Mouse (Mus musculus) midbrain, embryonic 11.5 days (tissue): ENCODE data around the gene Crb1. TPM values are rescaled to one million over a fixed set of nuclear protein-coding genes. Genes with fewer than 3 reads are reported as not detected.

ENCODE experiments used
- ATAC-seq: fragments of 200-750 bp; cut with Nextera tagmentation; 2 replicates; pipeline ENCODE4 v1.8.0; 2017; ENCODE audit warnings: moderate TSS enrichment, moderate library complexity; ENCODE audit not compliant: low FRiP score
- DNase-seq: peaks from one replicate; pipeline ENCODE4 v3.0.0; 2015; ENCODE audit warnings: low spot score; ENCODE audit errors: missing footprints
- H3K27ac ChIP-seq: fragments of 300-500 bp; sonication (generic); 2 replicates; pipeline ENCODE4 v1.5.1; 2014; ENCODE audit warnings: low read depth, low read length
- H3K27me3 ChIP-seq: fragments of 300-500 bp; sonication (generic); 2 replicates; pipeline ENCODE4 v1.6.1; 2014; ENCODE audit warnings: mild to moderate bottlenecking, low read length, moderate library complexity, mixed read lengths; ENCODE audit not compliant: control insufficient read depth, insufficient read depth
- H3K36me3 ChIP-seq: fragments of 300-500 bp; sonication (generic); 2 replicates; pipeline ENCODE4 v1.6.1; 2014; ENCODE audit warnings: mild to moderate bottlenecking, low read length, moderate library complexity, mixed read lengths; ENCODE audit not compliant: control insufficient read depth, insufficient read depth
- H3K4me1 ChIP-seq: fragments of 300-500 bp; sonication (generic); 2 replicates; pipeline ENCODE4 v1.6.1; 2014; ENCODE audit warnings: low read length; ENCODE audit not compliant: control insufficient read depth, insufficient read depth
- H3K4me2 ChIP-seq: fragments of 300-500 bp; sonication (generic); 2 replicates; pipeline ENCODE4 v1.6.1; 2014; ENCODE audit warnings: mild to moderate bottlenecking, moderate library complexity
- H3K4me3 ChIP-seq: fragments of 300-500 bp; sonication (generic); 2 replicates; pipeline ENCODE4 v1.5.1; 2014; ENCODE audit warnings: low read depth, low read length
- H3K9ac ChIP-seq: fragments of 300-500 bp; sonication (generic); 2 replicates; pipeline ENCODE4 v1.6.1; 2014; ENCODE audit warnings: low read length
- H3K9me3 ChIP-seq: fragments of 300-500 bp; sonication (generic); 2 replicates; pipeline ENCODE4 v1.6.1; 2016; ENCODE audit warnings: low read length; ENCODE audit not compliant: control insufficient read depth
- WGBS: fragments of 180-500 bp; shearing (Covaris S2); extraction: QIAGEN DNeasy Blood & Tissue Kit; methylation state at CpG from one replicate; pipeline ENCODE4 v1.1.7; 2014; 5-methylcytosine and 5-hydroxymethylcytosine counted together
- polyA plus RNA-seq: library from polyadenylated mRNA; unstranded; fragments of >200 nt; fragmentation: Nextera tagmentation; extraction: Ambion mirVana; gene quantifications from 2 replicates; pipeline ENCODE4 v1.2.1, GENCODE M21; 2014

Gene Crb1
- polyA plus RNA-seq, 1 experiment from 2014 or later = 2.5 TPM

DNA sequence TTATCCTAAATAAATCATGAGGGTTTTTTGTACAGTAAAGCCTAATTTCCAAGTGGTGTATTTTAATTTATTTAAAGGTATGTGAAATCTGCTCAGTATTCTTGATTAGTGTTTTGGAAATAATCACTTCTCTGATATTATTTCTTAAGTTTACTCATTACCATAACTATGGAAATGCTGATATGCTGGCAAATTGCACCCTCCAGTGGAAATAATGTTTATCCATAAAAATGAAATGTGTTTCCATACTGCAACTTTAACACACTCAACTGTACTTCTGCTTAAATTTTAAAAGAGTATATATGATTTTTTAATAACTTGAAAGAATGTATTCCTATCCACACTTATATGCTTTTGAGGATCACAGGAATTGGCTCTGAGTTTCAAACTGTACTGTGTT lies 28.9 kb upstream of the Crb1 start:
- H3K9me3 ChIP-seq = no peaks in the 10 kb centered on the region
- DNase-seq (no peak), ATAC-seq (no peak)
- H3K4me3 ChIP-seq = no peak overlapping the region
- no peaks in the 10 kb centered on the region for H3K27me3 ChIP-seq
- H3K4me1 ChIP-seq = no peaks in the 10 kb centered on the region
- no peak overlapping the region for H3K27ac ChIP-seq
- no peak overlapping the region for H3K9ac ChIP-seq
- no peaks in the 10 kb centered on the region for H3K36me3 ChIP-seq
- H3K4me2 ChIP-seq = no peak overlapping the region

DNA sequence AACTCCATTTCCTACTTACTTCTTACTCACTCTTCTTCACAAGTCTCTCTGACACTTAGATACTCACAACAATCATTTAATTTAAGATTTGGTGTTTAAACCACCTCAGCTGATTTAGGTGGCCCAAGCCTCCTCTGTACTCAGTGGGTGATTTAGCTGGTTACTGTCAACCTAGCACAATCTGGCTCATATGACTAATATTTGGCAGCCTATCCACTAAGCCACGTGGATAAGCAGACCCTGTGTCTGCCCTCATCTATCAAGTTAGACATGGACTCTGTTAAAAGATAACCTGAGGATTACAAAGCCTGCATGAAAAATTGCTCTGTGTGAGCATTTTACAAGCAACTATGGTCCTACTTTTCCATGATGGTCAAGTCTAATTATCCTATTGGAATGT lies 19.7 kb upstream of the Crb1 start:
- ATAC-seq = no peak
- Histone ChIP-seq H3K4me1 (no peaks in the 10 kb centered on the region), H3K27me3 (no peaks in the 10 kb centered on the region), H3K4me3 (no peak overlapping the region), H3K4me2 (no peak overlapping the region), H3K9ac (no peak overlapping the region), H3K36me3 (no peaks in the 10 kb centered on the region), H3K27ac (no peak overlapping the region), H3K9me3 (no peaks in the 10 kb centered on the region)
- no peak for DNase-seq
- 67% methylated on average over 1 of the region's 1 CpGs for WGBS

DNA sequence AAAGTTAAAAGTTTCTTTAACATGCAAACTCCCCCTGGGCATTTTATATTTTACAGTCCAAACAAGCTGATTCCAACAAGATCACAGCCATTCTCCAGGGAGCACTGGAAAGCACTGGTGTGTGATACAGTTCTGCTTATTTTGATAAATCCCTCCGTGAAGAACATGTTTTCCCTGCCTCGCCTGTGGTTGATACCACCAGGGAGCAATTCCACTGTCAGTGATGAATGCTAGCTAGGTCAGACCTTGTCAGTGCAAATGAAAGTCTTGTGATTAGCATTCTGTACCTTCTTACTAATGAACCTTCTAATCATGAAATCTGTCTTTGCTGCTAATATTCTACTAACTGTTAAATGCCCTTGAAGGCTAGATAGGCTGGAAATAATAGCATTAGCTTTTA lies 14.8 kb upstream of the Crb1 start:
- no peak overlapping the region for H3K27ac ChIP-seq
- H3K4me1 ChIP-seq = no peaks in the 10 kb centered on the region
- no peak overlapping the region for H3K9ac ChIP-seq
- no peaks in the 10 kb centered on the region for H3K27me3 ChIP-seq
- no peaks in the 10 kb centered on the region for H3K36me3 ChIP-seq
- H3K9me3 ChIP-seq = no peaks in the 10 kb centered on the region
- DNase-seq (no peak), ATAC-seq (no peak)
- 58% methylated on average over 2 of the region's 2 CpGs for WGBS
- no peak overlapping the region for H3K4me3 ChIP-seq
- no peak overlapping the region for H3K4me2 ChIP-seq

DNA sequence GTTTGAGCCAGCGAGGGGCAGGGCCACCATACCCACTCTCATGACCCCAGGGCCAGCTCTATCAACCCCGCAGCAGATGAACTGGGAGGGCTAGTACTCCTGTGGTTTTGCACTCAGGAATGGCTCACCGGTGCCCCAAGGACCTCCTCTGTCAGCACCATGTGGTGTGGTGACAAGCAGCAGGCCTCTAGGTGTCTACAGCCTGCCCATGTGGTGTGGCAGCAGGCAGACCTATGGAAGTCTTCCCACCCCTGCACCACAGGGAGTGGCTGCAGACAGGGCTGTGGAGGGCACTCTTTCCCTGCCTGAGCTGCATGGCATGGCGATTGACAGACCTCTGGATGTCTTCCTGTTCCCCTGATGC lies 2.7 kb upstream of the Crb1 start:
- Histone ChIP-seq H3K36me3 (no peaks in the 10 kb centered on the region), H3K27me3 (no peaks in the 10 kb centered on the region), H3K27ac (no peak overlapping the region), H3K4me3 (no peak overlapping the region), H3K9ac (no peak overlapping the region), H3K4me1 (peaks cover 10% of the 10 kb centered on the region), H3K9me3 (no peaks in the 10 kb centered on the region), H3K4me2 (no peak overlapping the region)
- 29% methylated on average over 4 of the region's 4 CpGs for WGBS
- ATAC-seq = peak; percentile 6; the same call in 1 of the 2 replicates
- no peak for DNase-seq

DNA sequence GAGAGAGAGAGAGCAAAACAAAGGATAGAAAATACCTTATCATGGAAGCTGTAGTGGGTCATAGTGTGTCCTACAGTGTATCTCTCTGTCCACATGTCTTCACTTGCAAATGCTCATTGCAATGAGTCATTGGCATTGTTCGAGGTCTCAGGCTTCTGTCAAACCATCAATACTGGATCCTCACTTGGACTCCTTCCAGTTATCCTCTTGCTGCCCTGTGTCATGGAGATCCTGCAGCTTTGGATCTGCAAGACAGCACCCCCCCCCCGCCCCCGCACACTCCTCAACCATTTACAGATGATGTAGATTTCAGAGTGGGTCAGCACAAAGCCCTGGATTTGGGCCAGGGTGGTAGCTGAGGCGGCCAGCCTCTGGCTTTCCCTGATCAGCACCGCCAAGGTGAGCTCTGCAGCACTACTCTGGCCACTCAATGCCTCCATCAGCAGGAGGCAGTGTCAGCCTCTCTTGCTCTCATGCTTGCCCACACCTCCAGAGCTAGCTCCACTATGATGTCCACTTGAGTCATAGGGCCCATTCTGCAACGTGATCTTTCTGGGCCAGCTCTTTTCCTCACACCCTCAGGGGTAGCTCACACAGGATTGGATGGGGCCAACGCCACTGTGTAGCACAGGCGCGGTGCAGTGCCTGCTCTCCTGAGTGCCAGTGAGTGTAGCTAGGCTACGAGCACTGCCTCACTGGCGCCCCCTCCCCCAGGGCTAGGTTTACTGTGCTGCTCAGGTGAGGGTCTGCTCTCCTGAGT lies 2.1 kb upstream of the Crb1 start:
- WGBS = 22% methylated on average over 11 of the region's 11 CpGs
- no peak overlapping the region for H3K9ac ChIP-seq
- no peak for DNase-seq
- H3K9me3 ChIP-seq = no peaks in the 10 kb centered on the region
- H3K4me2 ChIP-seq = no peak overlapping the region
- peaks cover 10% of the 10 kb centered on the region for H3K4me1 ChIP-seq
- no peak overlapping the region for H3K4me3 ChIP-seq
- H3K27ac ChIP-seq = no peak overlapping the region
- no peaks in the 10 kb centered on the region for H3K36me3 ChIP-seq
- no peaks in the 10 kb centered on the region for H3K27me3 ChIP-seq
- peak; percentile 29 for ATAC-seq

DNA sequence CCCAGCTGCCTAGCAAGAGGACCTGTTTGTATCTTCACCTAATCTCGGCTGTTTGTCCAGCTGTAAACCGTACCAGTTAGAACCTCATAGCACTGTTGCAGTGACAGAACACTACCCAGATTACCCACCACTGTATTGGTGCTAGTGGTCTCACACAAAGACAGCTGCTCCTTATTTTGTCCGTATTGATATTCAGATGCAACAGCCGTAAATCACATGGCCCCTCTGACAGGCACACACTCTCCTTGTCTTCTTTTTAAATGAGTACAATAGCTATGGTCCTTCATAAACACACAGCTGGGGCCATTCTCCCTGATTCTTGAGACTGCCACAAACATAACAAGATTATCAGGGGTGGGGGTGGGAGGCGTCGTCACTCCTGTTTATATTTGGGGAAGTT lies 1.0 kb downstream of the Crb1 start:
- peak; percentile 86 for DNase-seq
- H3K9ac ChIP-seq = peak overlapping the region; percentile 2; the same call in 1 of the 2 replicates
- ATAC-seq = peak; percentile 83
- H3K4me1 ChIP-seq = peaks cover 10% of the 10 kb centered on the region
- peak overlapping the region; percentile 27 for H3K4me2 ChIP-seq
- H3K36me3 ChIP-seq = no peaks in the 10 kb centered on the region
- no peaks in the 10 kb centered on the region for H3K9me3 ChIP-seq
- peak overlapping the region; percentile 9; the same call in 1 of the 2 replicates for H3K4me3 ChIP-seq
- H3K27me3 ChIP-seq = no peaks in the 10 kb centered on the region
- H3K27ac ChIP-seq = peak overlapping the region; percentile 5; the same call in 1 of the 2 replicates
- WGBS = 17% methylated on average over 6 of the region's 6 CpGs

DNA sequence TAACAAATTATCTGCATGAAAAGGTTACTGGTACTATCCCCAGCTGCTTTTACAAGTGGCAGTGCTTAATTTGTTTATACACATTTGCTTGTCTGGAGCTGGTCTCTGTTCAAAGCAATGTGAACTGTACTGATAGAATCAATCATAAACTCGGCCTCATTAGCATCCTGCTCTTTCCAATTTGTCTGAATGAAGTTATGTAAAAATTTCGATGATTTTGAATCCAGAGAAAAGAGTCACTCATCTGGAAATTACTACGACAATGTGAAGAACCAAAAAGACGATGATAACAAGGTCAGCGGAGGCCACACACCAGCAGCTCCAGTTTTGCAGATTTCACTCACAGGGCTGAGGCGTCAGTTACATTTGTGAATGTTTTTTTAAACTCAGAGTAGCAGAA lies 5.6 kb downstream of the Crb1 start:
- H3K4me1 ChIP-seq = peaks cover 6% of the 10 kb centered on the region
- ATAC-seq = no peak
- 77% methylated on average over 6 of the region's 6 CpGs for WGBS

DNA sequence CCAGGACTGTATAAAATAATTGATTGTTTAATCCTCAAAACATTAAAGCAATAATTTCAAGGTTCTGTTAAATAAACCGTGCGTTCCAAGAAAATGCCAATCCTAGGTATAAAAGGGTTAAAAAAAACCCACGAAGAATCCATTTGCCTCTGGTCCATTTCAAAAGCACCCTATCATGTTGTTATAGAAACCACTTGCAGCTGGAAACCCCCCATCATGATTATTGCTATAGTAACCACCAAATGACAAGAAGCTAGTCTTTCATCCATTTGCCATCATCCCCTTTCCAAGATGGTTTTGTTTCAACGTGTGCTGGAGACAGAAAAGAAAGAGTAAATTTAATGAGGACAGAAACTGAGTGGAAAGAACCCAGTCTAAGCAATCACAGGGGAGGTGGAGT lies 28.3 kb downstream of the Crb1 start:
- ATAC-seq = peak; percentile 47; the same call in 1 of the 2 replicates

More for the DNA sequence above, 5.6 kb downstream of the Crb1 start:
- Histone ChIP-seq H3K9ac (no peak overlapping the region), H3K4me3 (no peak overlapping the region), H3K4me2 (no peak overlapping the region), H3K9me3 (no peaks in the 10 kb centered on the region), H3K36me3 (no peaks in the 10 kb centered on the region), H3K27ac (no peak overlapping the region), H3K27me3 (no peaks in the 10 kb centered on the region)
- DNase-seq = no peak

DNA sequence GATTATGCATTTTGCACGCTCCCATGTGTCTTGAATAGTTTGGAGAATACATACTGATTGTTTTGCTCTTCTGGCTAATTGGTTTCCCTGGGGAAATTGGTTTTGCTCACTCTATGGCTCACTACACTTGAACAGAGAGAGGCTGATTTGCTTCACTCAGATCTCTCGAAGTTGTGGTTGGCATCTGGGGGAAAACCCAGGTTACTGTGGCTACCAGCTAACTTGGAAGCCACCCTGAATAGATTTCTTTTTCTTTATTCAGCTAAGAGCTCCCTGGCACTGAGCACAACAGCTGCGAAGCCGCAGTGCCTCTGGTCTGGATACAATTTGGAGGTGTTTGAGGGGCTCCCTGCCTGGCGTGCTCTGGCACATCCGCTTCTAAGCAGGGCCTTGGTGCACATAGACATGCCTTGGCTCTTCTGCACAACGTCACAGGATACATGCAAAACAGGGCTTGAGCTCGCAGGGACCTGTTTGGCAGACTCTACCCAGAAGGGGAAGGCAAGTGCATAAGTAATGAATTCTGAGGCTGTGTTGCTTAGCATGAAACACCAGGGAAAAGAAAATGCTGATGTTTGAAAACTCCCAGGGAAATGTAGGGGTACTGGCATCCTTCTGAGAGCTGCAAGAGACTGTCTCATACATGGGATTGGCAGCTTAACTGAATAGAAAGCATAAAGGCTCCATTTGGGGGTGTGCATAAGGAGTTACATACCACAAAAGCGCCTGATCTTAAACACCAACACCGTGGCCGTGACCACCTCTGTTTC lies 30.1 kb downstream of the Crb1 start:
- Histone ChIP-seq H3K4me2 (no peak overlapping the region), H3K27me3 (no peaks in the 10 kb centered on the region), H3K27ac (no peak overlapping the region), H3K9me3 (no peaks in the 10 kb centered on the region), H3K4me1 (peaks cover 11% of the 10 kb centered on the region; the same call in 1 of the 2 replicates), H3K36me3 (no peaks in the 10 kb centered on the region), H3K9ac (no peak overlapping the region), H3K4me3 (no peak overlapping the region)
- WGBS = 60% methylated on average over 11 of the region's 11 CpGs
- peak; percentile 85 for DNase-seq
- peak; percentile 53 for ATAC-seq

More for the DNA sequence above, 28.3 kb downstream of the Crb1 start:
- Histone ChIP-seq H3K27me3 (no peaks in the 10 kb centered on the region), H3K9me3 (no peaks in the 10 kb centered on the region), H3K4me2 (no peak overlapping the region), H3K36me3 (no peaks in the 10 kb centered on the region), H3K27ac (no peak overlapping the region), H3K4me1 (peaks cover 11% of the 10 kb centered on the region; the same call in 1 of the 2 replicates), H3K9ac (no peak overlapping the region), H3K4me3 (no peak overlapping the region)
- no peak for DNase-seq
- WGBS = 28% methylated on average over 4 of the region's 4 CpGs
